Mouse (Mus musculus): ENCODE results near the gene Fam98a.
A peak's percentile ranks its signal among the peaks of the same experiment; 100 is the strongest.

Fam98a gene

DNA sequence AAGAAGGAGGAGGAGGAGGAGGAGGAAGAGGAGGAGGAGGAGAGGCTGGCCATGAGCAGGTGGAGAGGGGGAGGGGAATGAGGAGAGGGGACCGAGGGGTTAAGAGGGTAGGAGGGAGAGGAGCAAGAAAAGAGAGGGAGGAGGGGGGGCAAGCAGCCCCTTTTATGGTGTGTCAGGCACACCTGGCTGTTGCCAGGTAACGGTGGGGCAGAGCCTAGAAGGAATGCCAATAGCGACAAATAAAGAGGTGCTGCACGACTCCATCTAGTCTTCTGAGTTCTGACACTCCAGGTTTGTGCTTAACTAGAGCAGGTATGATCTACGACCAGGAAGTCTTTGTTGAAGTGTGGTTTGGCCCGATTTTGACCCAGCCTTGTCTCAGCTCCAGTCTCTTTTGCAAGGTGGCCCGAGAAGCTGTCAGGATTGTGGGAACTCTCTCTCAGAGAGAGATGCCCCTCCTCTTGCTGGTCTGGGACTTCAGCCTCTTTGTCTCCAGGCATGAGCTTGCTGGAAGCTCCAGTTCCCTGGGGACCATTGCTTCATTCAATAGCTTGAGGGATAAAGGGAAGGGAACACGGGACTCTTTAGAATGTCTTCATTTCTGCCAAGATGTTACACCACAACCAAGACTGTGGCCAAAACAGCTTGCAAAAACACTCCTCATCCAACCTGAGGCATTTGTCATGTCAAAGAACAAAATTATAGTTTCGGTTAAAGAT, 29.2 kb downstream of the Fam98a start:
- DNase-seq (ENCODE audit: low spot score): no peak

DNA sequence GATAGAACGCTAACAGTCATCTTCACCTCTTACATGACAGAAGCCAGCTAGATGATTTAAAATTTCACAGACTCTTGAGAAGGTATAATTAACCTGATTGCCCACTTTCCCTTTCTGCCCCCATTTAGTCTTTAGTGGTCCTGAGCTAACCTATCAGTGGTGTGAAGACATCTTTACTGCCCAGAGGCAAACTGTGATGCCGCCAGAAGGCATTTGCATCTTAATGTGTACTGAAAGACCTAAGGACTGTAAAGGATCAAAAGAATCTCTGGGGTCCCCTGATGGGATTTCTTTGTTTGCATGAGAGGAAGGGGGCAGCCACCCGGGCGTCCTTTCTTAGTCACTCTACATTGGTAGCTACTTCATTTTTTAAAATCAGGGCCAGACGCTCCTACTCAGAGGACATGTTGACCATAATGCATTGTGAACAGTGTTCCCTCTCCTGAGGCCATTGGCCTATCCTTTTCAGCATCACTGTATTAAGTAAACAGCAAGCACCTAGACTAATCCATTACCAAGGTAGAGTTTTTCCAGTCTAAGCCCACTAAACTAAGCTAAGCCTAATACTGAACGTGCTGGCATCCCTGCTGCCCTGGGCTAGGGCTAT, 30.4 kb downstream of the Fam98a start:
- DNase-seq (ENCODE audit: low spot score): no peak

DNA sequence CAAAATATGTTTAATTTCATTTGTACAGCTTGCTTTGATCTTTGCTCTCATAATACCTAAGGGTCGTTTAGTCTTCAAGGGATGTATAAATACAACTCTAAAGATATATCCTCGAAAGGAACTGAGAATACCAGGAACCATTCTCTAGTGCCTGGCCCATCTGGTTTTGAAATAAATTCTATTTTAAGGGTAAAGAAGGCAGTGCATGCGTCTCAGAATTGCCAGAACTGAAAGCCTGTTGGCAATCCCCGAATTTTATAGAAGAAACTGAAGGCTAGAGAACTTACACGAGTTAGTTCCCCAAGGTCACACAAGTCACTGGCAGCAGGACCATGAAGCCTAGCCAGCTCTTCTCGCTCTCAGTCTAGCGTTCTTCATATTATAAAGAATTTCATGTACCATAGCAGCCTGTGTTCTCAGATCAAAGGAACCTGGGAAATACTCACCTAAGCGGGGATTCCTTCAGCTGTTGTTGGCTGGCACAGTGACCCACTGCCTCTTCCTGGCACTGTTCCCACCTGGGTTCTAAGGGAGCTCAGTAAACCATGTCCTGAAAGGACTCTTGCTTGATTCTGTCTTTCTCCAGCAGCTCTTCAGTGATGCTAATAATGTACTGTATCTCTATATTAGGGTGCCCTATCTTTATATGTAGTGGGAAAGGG, 32.4 kb downstream of the Fam98a start:
- DNase-seq (ENCODE audit: low spot score): no peak

DNA sequence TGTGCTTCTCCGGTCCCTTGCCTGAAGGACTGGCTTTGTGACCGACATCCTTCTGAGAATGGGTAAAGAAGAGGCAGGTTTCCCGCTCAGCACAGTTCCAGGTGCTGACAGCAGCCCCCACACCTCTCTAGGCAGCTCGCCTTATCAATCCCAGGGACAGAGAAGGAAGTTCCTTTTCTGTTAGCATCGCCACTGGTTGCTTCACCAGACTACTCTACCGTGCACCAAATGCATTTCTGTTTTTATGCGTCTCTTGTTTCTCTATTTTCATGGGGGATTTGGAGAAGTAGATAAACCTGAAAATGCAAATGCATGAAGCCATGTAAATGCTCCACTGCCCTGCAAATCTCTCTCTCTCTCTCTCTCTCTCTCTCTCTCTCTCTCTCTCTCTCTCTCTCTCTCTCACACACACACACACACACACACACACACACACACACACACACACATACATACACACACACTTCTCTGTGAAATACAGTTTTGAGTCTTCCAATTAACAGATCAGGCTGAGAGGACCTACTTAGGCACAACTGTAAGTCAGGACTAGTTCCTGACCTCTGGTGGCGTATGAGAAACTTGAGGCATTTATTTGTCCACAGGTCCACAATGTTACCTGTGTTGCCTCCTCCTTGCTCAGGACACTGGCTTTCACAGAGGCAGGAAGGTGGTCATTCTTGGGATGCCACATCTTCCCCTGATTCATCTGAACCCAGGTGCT, 33.4 kb downstream of the Fam98a start:
- peak; percentile 2 for DNase-seq (ENCODE audit: low spot score)

DNA sequence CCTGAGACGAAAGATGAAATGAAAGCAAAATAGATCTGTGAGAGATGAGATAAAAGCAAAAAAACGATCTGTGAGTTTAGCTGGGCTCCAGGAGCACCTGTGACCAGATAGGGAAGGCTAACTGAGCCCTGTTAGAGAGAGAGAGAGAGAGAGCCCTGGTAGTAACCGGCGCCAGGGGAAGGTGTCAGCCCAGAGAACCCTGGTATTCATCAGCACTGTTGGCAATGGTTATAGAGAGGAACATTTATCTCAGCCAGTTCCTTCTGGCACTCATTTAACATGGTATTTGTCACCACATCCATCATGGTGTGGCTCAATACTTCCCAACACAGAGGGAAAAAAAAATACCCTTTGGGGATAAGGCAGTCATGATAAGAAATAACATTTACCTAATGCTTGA, 35.2 kb downstream of the Fam98a start:
- no peak for DNase-seq (ENCODE audit: low spot score)

DNA sequence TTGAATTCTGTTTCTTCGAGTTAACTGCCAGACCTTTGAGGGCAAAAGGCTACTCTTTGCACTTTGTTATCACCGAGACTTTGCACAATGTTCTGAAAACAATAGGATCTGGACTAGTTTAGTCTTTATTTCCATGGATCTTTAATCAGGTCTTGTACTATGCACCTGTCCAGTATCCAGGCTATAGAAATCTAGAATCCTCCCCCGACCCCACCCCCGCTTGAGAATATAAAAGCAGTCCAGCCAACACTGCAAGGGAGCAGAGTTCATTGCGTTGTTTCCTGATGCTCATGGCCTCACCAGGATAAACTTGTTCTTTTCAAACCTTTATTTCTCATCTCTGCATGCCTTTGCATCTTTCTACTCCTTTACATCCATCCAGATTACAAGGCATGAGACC, 42.5 kb downstream of the Fam98a start:
- DNase-seq (ENCODE audit: low spot score): no peak

DNA sequence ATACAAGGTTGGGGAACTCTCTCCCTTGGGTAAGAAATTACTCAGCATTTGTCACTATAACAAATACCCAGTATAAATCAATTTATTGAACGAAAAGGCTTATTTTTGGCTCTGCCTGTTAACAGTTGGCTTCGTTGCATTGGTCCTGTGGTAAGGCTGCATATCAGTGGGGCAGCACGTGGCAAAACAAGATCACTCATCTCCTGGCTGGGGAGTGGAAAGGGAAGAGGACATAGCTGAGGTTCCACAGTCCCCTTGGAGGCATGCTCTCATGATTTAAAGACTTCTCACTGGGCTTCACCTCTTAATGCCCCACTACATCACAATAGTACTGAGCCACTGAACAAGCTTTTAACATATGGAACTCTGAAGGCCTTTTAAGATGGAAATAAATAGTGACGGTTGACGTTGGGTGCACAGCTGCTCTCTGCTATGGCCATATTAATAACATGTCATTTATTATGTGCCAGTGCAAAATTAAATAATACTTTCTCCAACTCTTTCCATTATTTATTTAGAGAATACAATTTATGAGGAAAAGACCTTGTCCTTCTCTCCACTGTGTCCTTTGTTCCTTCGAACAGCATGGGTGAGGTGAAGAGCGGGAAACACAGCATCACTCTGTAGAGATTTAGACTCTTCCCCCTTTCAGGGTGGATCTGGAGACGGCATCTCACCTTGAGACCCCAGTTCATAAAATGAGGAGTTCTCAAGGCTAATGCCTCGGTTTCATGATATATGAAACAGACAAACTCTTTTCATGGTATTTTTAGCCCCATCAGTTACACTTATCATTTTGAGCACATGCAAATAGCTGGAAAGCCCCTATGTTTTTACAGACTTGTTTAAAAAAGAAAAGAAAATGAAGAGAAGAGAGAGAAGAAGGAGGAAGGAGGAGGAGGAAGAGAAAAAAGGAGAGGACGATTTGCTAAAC, 44.8 kb downstream of the Fam98a start:
- DNase-seq (ENCODE audit: low spot score): no peak

DNA sequence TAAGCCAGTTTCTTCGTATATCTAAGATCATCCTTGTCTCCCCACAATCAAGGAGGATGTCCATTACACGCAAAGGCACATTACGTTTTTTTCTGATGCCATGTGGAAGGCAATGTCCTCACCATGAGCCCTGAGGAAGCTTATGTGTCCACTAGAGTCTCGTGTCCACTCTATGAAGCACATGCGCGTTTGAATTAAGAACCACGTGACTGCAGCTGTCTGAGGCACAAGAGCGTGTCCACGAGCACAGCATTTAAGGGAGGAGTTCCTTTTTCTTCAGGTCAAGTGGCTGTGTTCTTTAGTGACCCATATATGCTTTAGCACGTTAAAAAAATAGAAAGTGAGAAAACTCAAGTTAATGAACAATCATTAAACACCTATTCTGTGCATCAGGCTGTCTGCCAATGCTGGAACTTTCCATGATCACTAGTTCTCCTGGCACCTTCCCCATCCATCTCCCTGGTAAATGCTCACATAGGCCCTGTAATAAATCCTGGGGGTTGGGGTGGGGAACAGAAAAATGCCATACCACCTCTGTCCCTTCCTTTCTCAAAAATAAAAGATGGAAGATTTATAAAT, 45.6 kb downstream of the Fam98a start:
- DNase-seq (ENCODE audit: low spot score): no peak

DNA sequence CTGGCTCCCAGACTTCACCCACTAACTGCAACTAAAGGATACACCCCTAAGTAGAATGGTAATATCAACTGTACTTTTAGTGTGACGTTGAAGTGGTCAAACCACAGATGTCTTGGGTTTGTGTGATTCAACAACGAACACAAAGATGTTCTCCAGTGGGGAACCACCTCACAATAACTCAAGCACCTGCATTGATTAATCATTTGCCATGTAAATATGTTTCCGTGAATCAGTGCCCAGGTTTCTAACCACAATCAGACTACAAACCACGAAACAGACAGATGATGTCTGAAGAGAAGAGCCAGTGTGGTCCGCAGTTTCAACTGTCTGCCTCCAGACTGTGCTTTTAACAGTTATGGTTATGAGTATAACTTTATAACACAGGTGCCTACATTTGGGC, 46.7 kb downstream of the Fam98a start:
- no peak for DNase-seq (ENCODE audit: low spot score)

DNA sequence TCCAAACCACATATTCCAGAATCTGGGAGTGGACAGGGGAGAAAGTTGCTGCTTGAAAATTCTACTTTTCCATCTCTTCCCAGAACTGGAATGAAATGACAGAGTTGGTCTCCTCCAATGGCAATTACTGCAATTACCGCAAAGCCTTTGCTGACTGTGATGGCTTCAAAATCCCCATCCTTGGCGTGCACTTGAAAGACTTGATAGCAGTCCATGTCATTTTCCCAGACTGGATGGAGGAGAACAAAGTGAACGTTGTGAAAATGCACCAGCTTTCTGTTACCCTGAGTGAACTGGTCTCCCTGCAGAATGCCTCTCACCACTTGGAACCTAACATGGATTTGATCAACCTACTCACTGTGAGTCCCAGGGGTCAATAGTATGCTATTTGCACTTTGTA, 48.7 kb downstream of the Fam98a start:
- no peak for DNase-seq (ENCODE audit: low spot score)

DNA sequence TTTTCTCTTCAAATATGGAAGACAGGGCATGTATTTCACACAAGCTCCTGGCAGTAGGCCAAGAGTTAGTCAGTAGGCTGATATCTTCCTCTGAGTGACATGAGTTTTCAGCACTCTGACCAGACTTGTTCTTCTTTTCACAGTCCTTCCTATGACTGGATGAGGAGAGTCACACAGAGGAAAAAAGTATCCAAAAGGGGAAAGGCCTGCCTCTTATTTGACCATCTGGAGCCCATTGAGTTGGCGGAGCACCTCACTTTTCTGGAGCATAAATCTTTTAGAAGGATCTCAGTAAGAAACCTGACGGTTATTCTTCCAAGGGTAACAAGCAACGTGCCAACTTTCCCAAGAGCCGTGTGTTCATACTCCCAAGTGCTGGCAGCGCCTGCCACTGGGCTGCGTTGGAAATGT, 53.5 kb downstream of the Fam98a start:
- DNase-seq (ENCODE audit: low spot score): no peak

DNA sequence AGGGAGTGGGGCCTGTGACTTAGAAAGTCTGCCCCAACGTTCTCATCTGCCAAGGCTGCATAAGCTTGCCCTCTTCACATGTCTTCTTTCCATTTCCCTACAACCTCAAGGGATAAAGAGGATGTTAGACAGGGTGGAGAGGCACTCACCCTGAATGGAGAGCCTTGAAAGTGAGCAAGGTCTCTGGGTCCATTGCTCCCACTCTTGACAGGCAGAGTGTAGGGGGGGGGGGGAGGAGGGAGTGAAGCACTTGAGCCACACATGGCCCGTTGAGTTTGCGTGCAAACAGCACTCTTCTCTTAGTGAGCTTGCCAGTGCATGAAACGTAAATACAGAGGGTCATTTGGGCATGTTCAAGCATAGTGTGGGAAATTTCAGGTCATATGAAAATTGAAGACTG, 56.5 kb downstream of the Fam98a start:
- no peak for DNase-seq (ENCODE audit: low spot score)

All from spleen, adult 12 weeks (tissue).